Mouse (Mus musculus) neutrophil, adult 83 days (primary cell): ENCODE data around the gene Tspan10. TPM values are rescaled to one million over a fixed set of nuclear protein-coding genes. Genes with fewer than 3 reads are reported as not detected.

Experiments used
- total RNA-seq, 2 experiments: library from RNA; stranded (reverse); gene quantifications; one replicate each; pipeline ENCODE4 v1.2.4; 2023

The Tspan10 gene
- total RNA-seq: 1 to 10 TPM in 1 of 2 experiments, not detected in 1; 6.7 TPM

GRCm38 (mm10) chr11:120442344-120442743 is at the start of gene Tspan10:
Gene Tspan10 (plus strand): TSS chr11:120442644.

GRCm38 (mm10) chr11:120437152-120437856 is 5.1 kb upstream of the Tspan10 start, which contains the start of gene Nploc4:
Gene Nploc4 (minus strand): TSS chr11:120437708.

GRCm38 (mm10) chr11:120453306-120453705 is 10.9 kb downstream of the Tspan10 start, which contains the start of gene Pde6g:
Gene Pde6g (minus strand): TSS chr11:120453500.

GRCm38 (mm10) chr11:120457772-120458751 is 15.6 kb downstream of the Tspan10 start, which contains the start of the genes Oxld1 and Ccdc137:
Gene Oxld1 (minus strand): TSS chr11:120458068.
Gene Ccdc137 (plus strand): TSS chr11:120458115.

GRCm38 (mm10) chr11:120467051-120467735 is 24.7 kb downstream of the Tspan10 start, which contains the start of gene Arl16:
Gene Arl16 (minus strand): TSS chr11:120467607.

GRCm38 (mm10) chr11:120484265-120484981 is 42.0 kb downstream of the Tspan10 start, which contains the start of gene Mrpl12:
Gene Mrpl12 (plus strand): TSS chr11:120484613.

GRCm38 (mm10) chr11:120491317-120492023 is 49.0 kb downstream of the Tspan10 start, which contains the start of gene Slc25a10:
Gene Slc25a10 (plus strand): TSS chr11:120491840.

Other genes with a start within 250 kb of the Tspan10 start
- 1 to 10 TPM; 3.8 to 5.6 TPM for gene Bahcc1, start 209.7 kb upstream of the Tspan10 start, total RNA-seq
- 1,000 to 10,000 TPM; 3,735 to 3,853 TPM for gene Actg1, start 94.1 kb upstream of the Tspan10 start, total RNA-seq
- gene Fscn2, start 81.1 kb upstream of the Tspan10 start, total RNA-seq: under 1 TPM; 0.53 to 0.61 TPM
- gene Faap100, start 63.9 kb upstream of the Tspan10 start, total RNA-seq: 10 to 100 TPM; 11.2 to 13.9 TPM
- gene Nploc4, start 4.9 kb upstream of the Tspan10 start, total RNA-seq: 10 to 100 TPM; 48.6 to 50.6 TPM
- gene Pde6g, start 10.9 kb downstream of the Tspan10 start, total RNA-seq: not detected
- gene Oxld1, start 15.4 kb downstream of the Tspan10 start, total RNA-seq: 1 to 10 TPM; 4.1 to 7.9 TPM
- 10 to 100 TPM; 12.4 to 14.5 TPM for gene Ccdc137, start 15.5 kb downstream of the Tspan10 start, total RNA-seq
- gene Arl16, start 25.0 kb downstream of the Tspan10 start, total RNA-seq: 10 to 100 TPM in 1 of 2 experiments, 1 to 10 TPM in 1; 8.7 to 10.5 TPM
- 10 to 100 TPM; 18.3 to 23.1 TPM for gene Mrpl12, start 42.0 kb downstream of the Tspan10 start, total RNA-seq
- 10 to 100 TPM; 16.4 to 19.3 TPM for gene Slc25a10, start 49.2 kb downstream of the Tspan10 start, total RNA-seq
- not detected for gene Gcgr, start 88.1 kb downstream of the Tspan10 start, total RNA-seq
- gene Mcrip1, start 107.1 kb downstream of the Tspan10 start, total RNA-seq: 10 to 100 TPM; 34.2 to 37.3 TPM
- under 1 TPM in 1 of 2 experiments, not detected in 1; 0.75 TPM for gene Ppp1r27, start 108.5 kb downstream of the Tspan10 start, total RNA-seq
- gene P4hb, start 130.6 kb downstream of the Tspan10 start, total RNA-seq: 100 to 1,000 TPM; 266 to 274 TPM
- gene Arhgdia, start 139.0 kb downstream of the Tspan10 start, total RNA-seq: 100 to 1,000 TPM; 361 to 393 TPM
- gene Alyref, start 155.7 kb downstream of the Tspan10 start, total RNA-seq: 100 to 1,000 TPM; 143 to 147 TPM
- 10 to 100 TPM; 49.3 to 52.8 TPM for gene Anapc11, start 155.8 kb downstream of the Tspan10 start, total RNA-seq
- 1 to 10 TPM; 1.2 to 1.5 TPM for gene Npb, start 165.8 kb downstream of the Tspan10 start, total RNA-seq
- gene Pcyt2, start 175.3 kb downstream of the Tspan10 start, total RNA-seq: 10 to 100 TPM; 37.2 to 38.3 TPM
- 100 to 1,000 TPM; 119 to 120 TPM for gene Sirt7, start 182.6 kb downstream of the Tspan10 start, total RNA-seq
- 100 to 1,000 TPM; 107 to 135 TPM for gene Mafg, start 191.0 kb downstream of the Tspan10 start, total RNA-seq
- 1 to 10 TPM; 1.1 to 1.2 TPM for gene Pycr1, start 201.1 kb downstream of the Tspan10 start, total RNA-seq
- not detected for gene Myadml2, start 205.5 kb downstream of the Tspan10 start, total RNA-seq
- under 1 TPM in 1 of 2 experiments, not detected in 1; 0.39 TPM for gene Notum, start 218.5 kb downstream of the Tspan10 start, total RNA-seq
- 10 to 100 TPM; 85.4 to 88.2 TPM for gene Aspscr1, start 230.3 kb downstream of the Tspan10 start, total RNA-seq